Mouse (Mus musculus): ENCODE results near the gene Meioc.
"Not testable (repeated sequence)": the region's sequence is repeated elsewhere in the genome, so short reads cannot be mapped to it uniquely, and the experiment has no call there.

GRCm38 (mm10) chr11:102714578-102714977, 51.1 kb downstream of the Meioc start:
- TF ChIP-seq POLR2A (IDR thresholded peaks at IDR 0.05; ENCODE audit: insufficient read length, low read depth); POLR2AphosphoS2 (IDR thresholded peaks at IDR 0.05; ENCODE audit: insufficient read length, low read depth); REST (IDR thresholded peaks at IDR 0.05; ENCODE audit: insufficient read depth, insufficient read length); MYOD1 (IDR thresholded peaks at IDR 0.05; ENCODE audit: control insufficient read depth in 1 of 3, insufficient read length in 2 of 3, low read depth in 2 of 3); TCF12 (IDR thresholded peaks at IDR 0.05; ENCODE audit: insufficient read depth, poor library complexity, severe bottlenecking): not testable (repeated sequence)
